Mouse (Mus musculus) pancreas, adult 10 weeks (tissue): ENCODE results near the gene Mphosph10. TPM values are rescaled to one million over a fixed set of nuclear protein-coding genes. Genes with fewer than 3 reads are reported as not detected.

Experiments
- polyA plus RNA-seq: library from polyadenylated mRNA; stranded (reverse); fragments of 350-450 nt; fragmentation: Illumina TruSeq; extraction: RNeasy Lipid Tissue Mini Kit (QIAGEN cat#74804); gene quantifications from one replicate; pipeline ENCODE4 v1.2.3, GENCODE M21; 2015; ENCODE audit warnings: low read depth, low replicate concordance; ENCODE audit not compliant: insufficient read depth

The Mphosph10 gene
- 8.6 TPM for polyA plus RNA-seq

GRCm38 (mm10) chr7:64392122-64392818 lies at the start of gene Mphosph10, which contains the start of gene Mcee:
TSS of gene Mphosph10 (minus strand) at chr7:64392268.
TSS of gene Mcee (plus strand) at chr7:64392607.

GRCm38 (mm10) chr7:64373830-64374562 lies 18.1 kb downstream of the Mphosph10 start, which contains the start of gene Fan1:
TSS of gene Fan1 (minus strand) at chr7:64374095.

Other genes starting within 250 kb of the Mphosph10 start
- not detected for gene Trpm1, start 238.4 kb downstream of the Mphosph10 start, polyA plus RNA-seq
- 6.1 TPM for gene Mtmr10, start 104.6 kb downstream of the Mphosph10 start, polyA plus RNA-seq
- 0.76 TPM for gene Fan1, start 18.2 kb downstream of the Mphosph10 start, polyA plus RNA-seq
- 23.8 TPM for gene Mcee, start 339 bp upstream of the Mphosph10 start, polyA plus RNA-seq
- not detected for gene Apba2, start 109.4 kb upstream of the Mphosph10 start, polyA plus RNA-seq